Mouse (Mus musculus): ENCODE measurements at regions not wholly inside any gene's neighbourhood (a gene's known extent, or its start where the extent isn't known, plus 50 kb on each side); places are given as distances from the start of the nearest gene placed in this dataset.

DNA sequence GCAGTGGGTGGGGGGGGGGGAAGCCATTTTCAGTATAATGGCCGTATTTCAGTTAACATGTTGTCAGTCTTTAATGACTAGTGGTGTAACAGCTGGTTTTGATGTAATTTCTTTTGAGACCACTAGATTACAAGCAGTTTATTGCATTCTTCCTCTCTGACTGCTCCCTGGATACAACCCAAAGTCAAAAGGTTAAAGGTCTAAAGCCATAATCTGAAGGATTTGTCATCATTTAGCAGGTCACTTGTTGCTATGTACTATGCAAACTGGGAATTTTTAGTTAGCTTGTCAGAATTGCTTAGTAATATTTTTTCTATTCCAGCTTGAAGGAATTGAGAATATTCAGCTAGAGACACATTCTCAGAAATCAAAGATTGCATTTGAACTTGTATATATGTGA, 403.4 kb downstream of the Tmem161b start:
- no peak overlapping the region for H3K9ac ChIP-seq
- WGBS = 6% methylated on average over 1 of the region's 1 CpGs

GRCm38 (mm10) chr13:84625927-84626326, 403.8 kb downstream of the Tmem161b start:
- Histone ChIP-seq H3K4me3 (no peak overlapping the region), H3K27me3 (no peaks in the 10 kb centered on the region), H3K9ac (no peak overlapping the region), H3K4me1 (no peaks in the 10 kb centered on the region), H3K27ac (no peak overlapping the region), H3K36me3 (no peaks in the 10 kb centered on the region), H3K4me2 (replicated peaks) (no peak overlapping the region), H3K9me3 (no peaks in the 10 kb centered on the region)
- 42% methylated on average over 2 of the region's 2 CpGs for WGBS
- ATAC-seq (ENCODE audit: low FRiP score, low read depth) = no peak

More for the DNA sequence above, 403.4 kb downstream of the Tmem161b start:
- Histone ChIP-seq H3K9me3 (no peaks in the 10 kb centered on the region), H3K4me2 (replicated peaks) (no peak overlapping the region), H3K4me1 (no peaks in the 10 kb centered on the region), H3K27ac (no peak overlapping the region), H3K27me3 (no peaks in the 10 kb centered on the region), H3K4me3 (no peak overlapping the region), H3K36me3 (no peaks in the 10 kb centered on the region)
- ATAC-seq (ENCODE audit: low FRiP score, low read depth) = no peak

DNA sequence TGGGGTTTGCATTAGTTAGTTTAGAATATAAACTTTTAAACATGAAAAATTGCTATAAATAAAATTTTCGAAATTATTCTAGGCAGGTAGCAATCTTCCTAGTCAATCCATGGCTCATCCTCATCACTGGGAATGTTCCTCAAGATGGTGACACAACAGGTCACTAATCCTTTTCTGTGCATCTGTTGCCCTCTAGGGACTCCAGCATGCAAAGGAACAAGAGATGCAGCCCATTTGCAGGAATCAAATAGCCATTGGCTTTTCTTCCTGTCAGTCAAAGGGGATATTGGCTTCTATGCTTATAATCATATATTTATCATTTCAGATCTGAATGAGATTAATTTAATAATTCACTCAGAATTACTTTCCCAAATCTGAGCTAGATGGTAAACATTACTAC, 404.3 kb downstream of the Tmem161b start:
- no peaks in the 10 kb centered on the region for H3K36me3 ChIP-seq
- 52% methylated on average over 1 of the region's 1 CpGs for WGBS
- no peak overlapping the region for H3K4me2 ChIP-seq (replicated peaks)
- H3K27ac ChIP-seq = no peak overlapping the region
- no peak overlapping the region for H3K4me3 ChIP-seq
- no peaks in the 10 kb centered on the region for H3K4me1 ChIP-seq
- no peaks in the 10 kb centered on the region for H3K27me3 ChIP-seq
- H3K9me3 ChIP-seq = no peaks in the 10 kb centered on the region
- H3K9ac ChIP-seq = no peak overlapping the region
- no peak for ATAC-seq (ENCODE audit: low FRiP score, low read depth)

DNA sequence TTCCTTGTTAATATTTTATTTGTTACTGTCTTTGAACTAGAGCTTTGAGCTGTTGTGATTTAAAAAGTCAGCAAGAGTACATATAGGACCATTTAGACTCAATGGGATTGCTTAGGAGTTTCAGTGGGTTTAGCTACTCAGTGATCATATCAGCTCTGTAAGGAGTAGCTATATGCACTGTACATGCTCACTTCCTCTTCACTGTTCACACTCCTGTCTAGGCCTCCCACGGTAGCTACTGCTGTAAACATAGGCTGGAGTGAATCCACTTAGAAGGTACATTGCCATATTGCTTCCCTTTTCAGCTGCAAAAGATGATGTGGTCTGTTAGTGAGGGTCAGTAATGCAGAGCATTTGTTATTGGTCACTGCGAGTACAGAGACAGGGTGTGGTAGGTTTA, 408.6 kb downstream of the Tmem161b start:
- 85% methylated on average over 2 of the region's 2 CpGs for WGBS
- H3K9me3 ChIP-seq = no peaks in the 10 kb centered on the region
- H3K27ac ChIP-seq = no peak overlapping the region
- no peaks in the 10 kb centered on the region for H3K36me3 ChIP-seq
- no peak for ATAC-seq (ENCODE audit: low FRiP score, low read depth)
- H3K9ac ChIP-seq = no peak overlapping the region
- H3K27me3 ChIP-seq = no peaks in the 10 kb centered on the region
- H3K4me2 ChIP-seq (replicated peaks) = no peak overlapping the region
- no peak overlapping the region for H3K4me3 ChIP-seq
- H3K4me1 ChIP-seq = no peaks in the 10 kb centered on the region

DNA sequence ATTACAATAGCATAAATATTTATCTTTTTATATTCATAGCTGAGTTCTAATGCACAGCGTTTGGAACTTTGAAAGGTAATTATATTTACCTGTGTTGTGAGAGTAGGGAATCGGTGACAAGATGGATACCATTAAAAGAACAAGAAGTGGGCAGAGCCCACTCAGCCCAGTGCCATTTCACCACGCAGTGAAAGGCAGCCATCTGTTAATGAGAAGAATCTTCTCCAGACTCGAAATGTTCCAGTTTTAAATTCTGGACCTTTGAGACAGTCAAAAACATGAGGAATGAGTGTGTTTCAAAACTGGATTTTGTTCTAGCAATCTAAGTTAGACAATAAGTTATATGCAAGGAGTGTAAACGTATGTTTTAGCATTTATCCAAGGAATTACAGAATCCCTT, 410.4 kb downstream of the Tmem161b start:
- Histone ChIP-seq H3K9ac (no peak overlapping the region), H3K9me3 (no peaks in the 10 kb centered on the region), H3K36me3 (no peaks in the 10 kb centered on the region), H3K27me3 (no peaks in the 10 kb centered on the region), H3K27ac (no peak overlapping the region), H3K4me1 (no peaks in the 10 kb centered on the region), H3K4me3 (no peak overlapping the region), H3K4me2 (replicated peaks) (no peak overlapping the region)
- ATAC-seq (ENCODE audit: low FRiP score, low read depth) = no peak
- 78% methylated on average over 5 of the region's 5 CpGs for WGBS

DNA sequence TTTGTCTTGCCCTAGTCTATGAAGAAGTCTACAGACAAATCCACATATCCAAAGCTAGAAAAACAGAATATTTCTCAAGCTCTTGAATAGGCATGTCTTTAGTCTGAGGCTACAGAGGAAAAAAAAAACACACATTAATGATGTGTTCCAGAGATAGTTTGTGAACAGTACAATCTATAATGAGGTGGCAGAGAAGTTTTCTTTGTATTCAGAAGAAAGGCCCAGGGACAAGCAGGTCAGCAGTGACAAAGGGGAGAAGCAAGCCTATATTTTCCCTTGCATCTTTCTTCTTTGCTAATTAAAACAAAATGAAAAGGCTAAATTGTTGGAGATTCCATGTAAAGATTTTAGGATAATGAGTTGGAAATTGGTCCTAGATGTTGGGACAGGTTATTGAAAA, 414.7 kb downstream of the Tmem161b start:
- Histone ChIP-seq H3K4me3 (no peak overlapping the region), H3K27ac (no peak overlapping the region), H3K4me2 (replicated peaks) (no peak overlapping the region), H3K9me3 (no peaks in the 10 kb centered on the region), H3K9ac (no peak overlapping the region), H3K36me3 (no peaks in the 10 kb centered on the region), H3K27me3 (no peaks in the 10 kb centered on the region), H3K4me1 (no peaks in the 10 kb centered on the region)
- no peak for ATAC-seq (ENCODE audit: low FRiP score, low read depth)

DNA sequence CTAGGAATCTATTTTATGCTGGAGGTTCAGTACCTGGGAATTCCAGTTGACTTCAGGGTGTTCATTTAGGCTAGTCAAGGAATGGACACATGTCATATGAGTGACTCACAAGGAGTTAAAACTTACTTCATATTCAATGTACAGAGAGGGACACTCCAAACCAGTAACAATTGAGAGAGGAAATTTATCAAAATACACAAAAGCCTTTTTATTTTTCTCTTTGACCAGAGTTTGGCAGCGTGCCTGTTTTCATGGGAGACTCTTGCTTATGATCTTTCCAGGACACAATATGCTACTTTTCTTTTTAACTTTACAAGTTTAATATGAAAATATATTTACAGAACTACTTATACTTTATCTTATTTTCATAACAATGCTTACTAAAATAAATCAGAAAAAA, 415.5 kb downstream of the Tmem161b start:
- no peaks in the 10 kb centered on the region for H3K9me3 ChIP-seq
- no peak for ATAC-seq (ENCODE audit: low FRiP score, low read depth)
- H3K27ac ChIP-seq = no peak overlapping the region
- H3K36me3 ChIP-seq = no peaks in the 10 kb centered on the region
- no peaks in the 10 kb centered on the region for H3K4me1 ChIP-seq
- H3K4me2 ChIP-seq (replicated peaks) = no peak overlapping the region
- WGBS = 94% methylated on average over 1 of the region's 1 CpGs
- H3K9ac ChIP-seq = no peak overlapping the region
- H3K4me3 ChIP-seq = no peak overlapping the region
- no peaks in the 10 kb centered on the region for H3K27me3 ChIP-seq

GRCm38 (mm10) chr13:84638401-84638934, 416.4 kb downstream of the Tmem161b start:
- no peak for ATAC-seq (ENCODE audit: low FRiP score, low read depth)
- Histone ChIP-seq H3K4me2 (replicated peaks) (no peak overlapping the region), H3K4me3 (no peak overlapping the region), H3K9me3 (no peaks in the 10 kb centered on the region), H3K27ac (no peak overlapping the region), H3K36me3 (no peaks in the 10 kb centered on the region), H3K4me1 (no peaks in the 10 kb centered on the region), H3K9ac (no peak overlapping the region), H3K27me3 (no peaks in the 10 kb centered on the region)
- 69% methylated on average over 4 of the region's 4 CpGs for WGBS

DNA sequence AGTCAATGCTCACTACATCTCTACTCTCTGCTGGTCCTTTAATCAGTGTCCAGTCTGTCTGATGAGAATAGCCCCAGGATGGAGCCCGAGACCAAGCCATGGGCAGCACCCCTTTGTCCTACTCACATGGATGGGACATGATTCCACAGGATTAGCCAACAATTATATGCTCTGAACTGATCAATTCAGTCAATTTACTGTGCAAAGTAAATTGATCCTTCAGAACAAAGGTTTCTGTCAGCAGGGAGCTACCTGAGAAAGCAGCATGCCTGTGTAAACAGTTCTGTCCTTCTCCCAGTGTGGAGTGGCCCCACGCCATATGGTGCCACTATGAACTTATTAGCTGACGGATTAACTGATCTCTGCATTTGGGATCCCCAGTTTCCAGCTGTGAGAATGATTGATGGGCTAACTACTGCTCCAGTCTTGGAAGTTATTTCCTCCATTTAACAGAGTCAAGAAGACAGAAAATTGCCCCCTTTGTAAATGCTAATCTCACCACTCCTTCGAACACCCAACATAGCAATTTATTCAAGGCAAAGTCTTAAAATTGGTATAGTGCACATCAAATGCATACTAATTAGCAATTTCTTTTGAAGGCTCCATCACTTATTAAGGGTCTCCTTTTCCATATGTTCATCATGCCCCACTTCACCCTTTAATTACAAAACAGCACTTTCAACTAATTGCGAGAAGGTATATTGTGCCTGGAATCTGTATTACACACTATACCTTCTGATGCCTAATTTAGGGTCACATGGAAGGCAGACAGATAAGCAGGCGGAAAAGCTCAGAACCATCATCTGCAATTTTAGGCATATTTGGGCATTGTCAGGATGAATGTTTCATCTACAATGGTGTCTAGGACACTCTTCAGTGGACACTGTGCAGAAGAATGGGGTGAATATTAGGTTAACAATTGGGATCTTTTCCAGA, 417.3 kb downstream of the Tmem161b start:
- H3K9ac ChIP-seq = no peak overlapping the region
- ATAC-seq (ENCODE audit: low FRiP score, low read depth) = no peak
- WGBS = 35% methylated on average over 6 of the region's 6 CpGs
- H3K36me3 ChIP-seq = no peaks in the 10 kb centered on the region
- no peak overlapping the region for H3K4me3 ChIP-seq
- no peak overlapping the region for H3K27ac ChIP-seq
- H3K9me3 ChIP-seq = no peaks in the 10 kb centered on the region
- no peak overlapping the region for H3K4me2 ChIP-seq (replicated peaks)
- no peaks in the 10 kb centered on the region for H3K4me1 ChIP-seq
- H3K27me3 ChIP-seq = no peaks in the 10 kb centered on the region

DNA sequence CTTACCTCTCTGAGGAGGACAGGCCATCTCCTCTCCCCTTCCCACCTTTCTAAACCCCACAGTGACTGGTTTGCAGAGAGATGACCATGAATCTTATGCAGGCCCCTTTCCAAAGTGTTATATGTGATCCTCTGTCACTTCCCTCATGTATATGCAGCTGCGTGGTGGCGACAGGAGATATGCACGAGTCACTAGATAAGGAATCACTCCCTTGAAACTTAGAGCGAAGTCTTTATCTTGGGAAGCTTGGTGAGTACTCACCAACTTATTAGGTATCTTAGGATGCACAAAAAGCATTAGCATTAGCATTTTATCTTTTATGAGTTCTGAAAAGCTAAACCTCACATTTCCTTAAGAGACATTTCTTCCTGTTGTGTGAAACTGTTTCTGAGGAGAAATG, 421.9 kb downstream of the Tmem161b start:
- H3K4me1 ChIP-seq = peaks cover 9% of the 10 kb centered on the region
- no peak overlapping the region for H3K4me2 ChIP-seq (replicated peaks)
- 93% methylated on average over 4 of the region's 4 CpGs for WGBS
- no peaks in the 10 kb centered on the region for H3K36me3 ChIP-seq
- no peaks in the 10 kb centered on the region for H3K9me3 ChIP-seq
- no peak overlapping the region for H3K9ac ChIP-seq
- H3K27ac ChIP-seq = no peak overlapping the region
- no peak overlapping the region for H3K4me3 ChIP-seq
- no peak for ATAC-seq (ENCODE audit: low FRiP score, low read depth)
- H3K27me3 ChIP-seq = no peaks in the 10 kb centered on the region

DNA sequence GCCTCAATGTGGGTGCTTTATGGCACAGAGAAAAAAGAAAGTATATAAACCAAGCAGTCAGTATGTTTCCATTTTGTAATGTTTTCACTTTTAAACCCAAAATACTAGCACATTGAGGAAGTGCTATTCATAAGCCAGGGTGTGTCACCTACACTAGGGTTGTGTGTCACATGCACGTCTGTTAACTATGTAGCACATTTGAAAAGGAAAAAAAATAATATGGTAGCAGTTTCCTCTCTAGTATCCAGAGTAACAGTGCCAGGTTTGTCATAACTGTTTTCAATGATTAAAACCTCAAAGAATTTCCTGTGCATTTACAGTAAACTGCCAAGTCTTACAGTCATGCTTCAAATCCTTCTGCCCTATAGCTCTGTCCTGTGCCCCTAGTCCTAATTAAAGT, 424.8 kb downstream of the Tmem161b start:
- no peaks in the 10 kb centered on the region for H3K36me3 ChIP-seq

GRCm38 (mm10) chr13:84648056-84648455, 426.0 kb downstream of the Tmem161b start:
- Histone ChIP-seq H3K4me1 (peaks cover 9% of the 10 kb centered on the region), H3K27me3 (no peaks in the 10 kb centered on the region), H3K9ac (no peak overlapping the region), H3K4me3 (no peak overlapping the region), H3K9me3 (no peaks in the 10 kb centered on the region), H3K27ac (no peak overlapping the region), H3K4me2 (replicated peaks) (no peak overlapping the region), H3K36me3 (no peaks in the 10 kb centered on the region)
- 26% methylated on average over 1 of the region's 1 CpGs for WGBS
- ATAC-seq (ENCODE audit: low FRiP score, low read depth) = no peak

More for the DNA sequence above, 424.8 kb downstream of the Tmem161b start:
- ATAC-seq (ENCODE audit: low FRiP score, low read depth) = peak; percentile 51; the same call in 1 of the 2 replicates
- Histone ChIP-seq H3K9ac (no peak overlapping the region), H3K9me3 (no peaks in the 10 kb centered on the region), H3K4me2 (replicated peaks) (no peak overlapping the region), H3K27me3 (no peaks in the 10 kb centered on the region), H3K4me3 (no peak overlapping the region), H3K4me1 (peaks cover 9% of the 10 kb centered on the region), H3K27ac (no peak overlapping the region)
- WGBS = 37% methylated on average over 1 of the region's 1 CpGs

- Histone ChIP-seq H3K4me3 (no peak overlapping the region), H3K4me1 (no peaks in the 10 kb centered on the region), H3K27me3 (no peaks in the 10 kb centered on the region), H3K27ac (no peak overlapping the region), H3K36me3 (no peaks in the 10 kb centered on the region), H3K9ac (no peak overlapping the region), H3K4me2 (replicated peaks) (no peak overlapping the region), H3K9me3 (no peaks in the 10 kb centered on the region)
- 79% methylated on average over 2 of the region's 2 CpGs for WGBS
- no peak for ATAC-seq (ENCODE audit: low FRiP score, low read depth)
Observed at GRCm38 (mm10) chr13:84663967-84664366, 441.9 kb downstream of the Tmem161b start.
